Mouse (Mus musculus) left cerebral cortex, postnatal 14 days (tissue): ENCODE data around the gene Trem3. TPM values are rescaled to one million over a fixed set of nuclear protein-coding genes. Genes with fewer than 3 reads are reported as not detected.

Source experiments
- DNase-seq, 2 experiments: peaks; one replicate each; pipeline ENCODE4 v3.0.0; 2021 to 2022; ENCODE audit warnings: low spot score in 2 of 2, mixed read lengths in 1 of 2
- intact Hi-C: fragments of 180-260 bp; cut with DNase I; formaldehyde crosslinking; loops from one replicate; pipeline ENCODE4 v1.15.1; 2025
- total RNA-seq, 2 experiments: library from RNA; stranded (reverse); gene quantifications; 2 replicates each; pipeline ENCODE4 v1.2.3; 2021

Gene Trem3
- total RNA-seq, 2 experiments from 2014 or later = 0.48 to 0.57 TPM

- intact Hi-C loops = no loop called here
- no peak for DNase-seq
Observed at GRCm38 (mm10) chr17:48267591-48267990, 20.0 kb downstream of the Trem3 start.

GRCm38 (mm10) chr17:48268276-48268675 is 20.7 kb downstream of the Trem3 start:
- intact Hi-C loops = no loop called here
- no peak for DNase-seq

- intact Hi-C loops = no loop called here
Observed at GRCm38 (mm10) chr17:48269833-48270232, 22.3 kb downstream of the Trem3 start.

GRCm38 (mm10) chr17:48272158-48272557 is 24.6 kb downstream of the Trem3 start:
- intact Hi-C loops = no loop called here
- DNase-seq = no peak

More at GRCm38 (mm10) chr17:48269833-48270232, 22.3 kb downstream of the Trem3 start:
- no peak for DNase-seq

- no peak for DNase-seq
- intact Hi-C loops = no loop called here
Observed at GRCm38 (mm10) chr17:48272598-48272997, 25.0 kb downstream of the Trem3 start.

GRCm38 (mm10) chr17:48274098-48274497 is 26.5 kb downstream of the Trem3 start:
- DNase-seq = no peak
- intact Hi-C loops = no loop called here

- intact Hi-C loops = loop anchor here (1.0 to 5.0 kb wide), 2 partner anchors 62 to 132 kb away; partner anchors contain the start of gene Nfya
- peak; percentile 76 to 83 for DNase-seq
Observed at GRCm38 (mm10) chr17:48274885-48275284, 27.3 kb downstream of the Trem3 start.

- intact Hi-C loops = loop anchor here (1.0 to 5.0 kb wide), 2 partner anchors 62 to 132 kb away; partner anchors contain the start of gene Nfya
- no peak for DNase-seq
Observed at GRCm38 (mm10) chr17:48275736-48276135, 28.2 kb downstream of the Trem3 start.

GRCm38 (mm10) chr17:48278381-48278780 is 30.8 kb downstream of the Trem3 start:
- intact Hi-C loops = loop anchor here (5.0 kb wide), 1 partner anchor 129 kb away; the partner anchor contains the start of gene Nfya
- DNase-seq = no peak

GRCm38 (mm10) chr17:48279002-48279401 is 31.4 kb downstream of the Trem3 start:
- DNase-seq = no peak
- intact Hi-C loops = loop anchor here (5.0 kb wide), 1 partner anchor 128 kb away; the partner anchor contains the start of gene Nfya

GRCm38 (mm10) chr17:48280943-48281738 is 33.6 kb downstream of the Trem3 start:
- intact Hi-C loops = no loop called here
- DNase-seq = no peak

GRCm38 (mm10) chr17:48281739-48282085 is 34.1 kb downstream of the Trem3 start:
- no peak for DNase-seq
- intact Hi-C loops = no loop called here

GRCm38 (mm10) chr17:48286765-48287164 is 39.2 kb downstream of the Trem3 start:
- DNase-seq = no peak
- intact Hi-C loops = no loop called here

GRCm38 (mm10) chr17:48287276-48287675 is 39.7 kb downstream of the Trem3 start:
- peak; percentile 19 to 21 for DNase-seq
- intact Hi-C loops = no loop called here

- intact Hi-C loops = no loop called here
- no peak for DNase-seq
Observed at GRCm38 (mm10) chr17:48293500-48294194, 46.1 kb downstream of the Trem3 start.

- intact Hi-C loops = no loop called here
- no peak for DNase-seq
Observed at GRCm38 (mm10) chr17:48299203-48299602, 51.6 kb downstream of the Trem3 start, which contains the start of gene Treml2. TSS of gene Treml2 (plus strand) at chr17:48299498.

GRCm38 (mm10) chr17:48299756-48300155 is 52.2 kb downstream of the Trem3 start:
- peak in 1 of 2 experiments; percentile 21 for DNase-seq
- intact Hi-C loops = no loop called here

GRCm38 (mm10) chr17:48300199-48300598 is 52.6 kb downstream of the Trem3 start:
- intact Hi-C loops = no loop called here
- DNase-seq = no peak

GRCm38 (mm10) chr17:48300861-48301260 is 53.3 kb downstream of the Trem3 start:
- DNase-seq = no peak
- intact Hi-C loops = no loop called here

GRCm38 (mm10) chr17:48301792-48302191 is 54.2 kb downstream of the Trem3 start:
- DNase-seq = no peak
- intact Hi-C loops = no loop called here
